Mouse (Mus musculus) kidney, postnatal 10 days (tissue): ENCODE measurements at regions not wholly inside any gene's neighbourhood (a gene's known extent, or its start where the extent isn't known, plus 50 kb on each side); places are given as distances from the start of the nearest gene placed in this dataset.

Experiments
- DNase-seq: peaks from one replicate; pipeline ENCODE4 v3.0.0; 2021; ENCODE audit warnings: mixed read lengths

- no peak for DNase-seq
Observed at GRCm38 (mm10) chr6:94413987-94414360, 86.2 kb upstream of the Slc25a26 start.

DNA sequence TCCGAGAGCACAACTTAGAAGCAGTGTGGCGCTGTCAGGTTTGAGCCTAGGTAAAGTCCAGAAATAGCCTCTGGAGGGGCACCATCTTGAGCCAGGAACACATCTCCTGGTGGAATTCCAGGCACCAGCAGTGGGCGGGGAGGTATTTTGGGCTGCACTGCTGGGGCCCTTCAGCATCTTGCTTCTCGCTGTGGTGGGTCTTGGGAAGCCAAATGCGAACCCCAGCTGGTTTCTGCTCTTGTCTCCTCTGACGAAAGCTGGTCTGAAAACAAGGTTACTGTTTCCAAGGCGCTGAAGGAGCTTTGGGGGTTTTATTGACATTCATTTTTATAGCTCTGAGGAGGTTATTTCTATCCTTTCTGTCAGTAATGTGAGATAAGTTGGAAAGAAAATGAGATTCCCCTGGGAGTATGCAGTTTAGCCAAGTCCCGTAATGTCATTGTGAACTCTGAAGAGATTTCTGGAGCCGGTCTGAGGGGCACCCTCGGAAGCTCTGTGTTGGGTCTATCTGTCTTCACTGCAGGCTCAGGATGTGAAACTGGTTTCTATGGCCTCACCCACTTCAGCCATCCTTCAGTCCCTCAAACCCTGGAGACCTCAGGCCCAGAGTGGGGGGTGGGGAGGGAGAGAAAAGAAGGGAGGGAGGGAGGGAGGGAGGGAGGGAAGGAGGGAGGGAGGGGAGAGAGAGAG is 86.7 kb upstream of the Slc25a26 start:
- no peak for DNase-seq

GRCm38 (mm10) chr6:94412341-94412740 is 87.8 kb upstream of the Slc25a26 start:
- no peak for DNase-seq

GRCm38 (mm10) chr6:94410480-94410879 is 89.7 kb upstream of the Slc25a26 start:
- no peak for DNase-seq

- DNase-seq: no peak
Observed at GRCm38 (mm10) chr6:94408996-94409395, 91.1 kb upstream of the Slc25a26 start.

- no peak for DNase-seq
Observed at GRCm38 (mm10) chr6:94407751-94408150, 92.4 kb upstream of the Slc25a26 start.

DNA sequence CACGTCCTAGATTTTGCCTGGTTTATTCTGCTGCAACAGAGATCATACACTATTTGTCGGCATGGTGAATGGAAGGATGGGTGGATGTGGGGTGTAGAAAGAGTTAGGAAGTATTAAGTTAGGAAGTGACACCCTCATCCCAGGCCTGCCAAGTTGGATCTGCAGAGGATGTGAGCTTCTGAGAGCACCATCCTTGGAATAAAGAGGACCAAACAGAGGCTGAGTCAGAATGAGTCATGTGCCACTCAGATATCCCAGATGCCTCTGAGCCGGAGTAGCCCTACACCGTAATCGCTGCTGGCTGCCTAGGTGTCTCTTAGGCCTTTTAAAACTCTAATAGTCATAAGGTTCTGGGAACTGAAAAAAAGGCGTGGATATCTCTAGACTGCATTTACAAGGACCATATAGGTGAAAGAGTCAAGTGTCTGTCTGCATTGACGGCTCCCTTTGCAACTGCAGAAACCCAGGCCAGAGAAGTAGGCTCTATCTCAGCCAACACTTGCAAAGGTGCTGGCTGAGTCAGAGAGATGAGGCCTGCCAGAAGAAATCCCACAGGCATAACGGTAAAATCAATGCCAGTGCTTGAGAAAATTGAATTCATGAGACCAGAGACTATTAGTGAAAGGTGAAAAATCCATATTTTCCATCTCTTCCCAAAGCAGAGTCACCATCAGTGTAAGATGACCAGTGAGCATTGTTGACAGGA is 94.6 kb upstream of the Slc25a26 start:
- DNase-seq: no peak

- DNase-seq: no peak
Observed at GRCm38 (mm10) chr6:94401617-94402481, 98.3 kb upstream of the Slc25a26 start.

- DNase-seq: peak; percentile 32
Observed at GRCm38 (mm10) chr6:94401061-94401591, 99.0 kb upstream of the Slc25a26 start.

DNA sequence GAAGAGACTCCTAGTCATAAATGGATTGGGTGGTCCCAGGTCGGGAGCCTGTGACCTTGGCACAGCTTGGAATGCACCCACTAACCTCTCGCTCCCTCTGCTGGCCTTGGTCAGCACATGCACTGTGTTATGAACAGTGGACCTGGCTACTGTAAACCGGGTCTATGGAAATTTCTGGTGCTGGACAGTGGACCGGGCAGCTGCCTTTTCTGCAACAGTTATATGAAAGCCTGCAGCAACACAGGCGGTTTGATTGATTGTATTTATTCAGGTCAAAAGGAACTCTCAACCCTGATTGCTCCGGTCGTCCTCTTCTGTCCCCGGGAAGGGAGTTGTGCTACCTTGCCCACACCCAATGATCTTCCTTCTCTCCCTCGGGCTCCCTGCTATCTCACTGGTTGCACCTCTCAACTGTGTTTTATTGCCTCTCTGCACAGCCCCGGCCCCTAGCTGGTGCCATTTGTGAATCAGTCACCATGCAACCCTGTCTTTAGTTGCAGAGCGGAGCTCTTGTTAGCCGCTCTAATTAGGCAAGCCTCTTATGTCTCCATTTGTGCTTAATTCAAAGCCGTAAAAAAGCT is 99.6 kb upstream of the Slc25a26 start:
- DNase-seq: peak; percentile 71

DNA sequence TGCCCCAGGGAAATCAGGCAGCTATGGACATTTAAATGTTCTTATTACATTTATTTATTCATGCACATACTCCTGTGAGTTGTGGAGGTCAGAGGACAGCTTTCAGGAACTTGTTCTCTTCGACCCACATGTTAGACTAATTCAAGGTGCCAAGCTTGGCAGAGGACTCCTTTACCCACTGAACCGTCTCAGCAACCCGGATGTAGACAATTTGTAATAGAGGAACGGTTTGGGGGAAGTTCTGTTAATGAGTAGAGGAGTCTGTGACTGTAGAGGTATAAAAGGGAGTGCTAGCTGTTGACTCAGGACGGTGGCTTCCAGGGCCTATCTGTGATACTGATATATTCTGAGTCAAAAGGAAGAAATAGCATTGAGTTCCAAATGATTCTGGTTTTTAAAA is 107.4 kb upstream of the Magi1 start:
- peak; percentile 65 for DNase-seq

DNA sequence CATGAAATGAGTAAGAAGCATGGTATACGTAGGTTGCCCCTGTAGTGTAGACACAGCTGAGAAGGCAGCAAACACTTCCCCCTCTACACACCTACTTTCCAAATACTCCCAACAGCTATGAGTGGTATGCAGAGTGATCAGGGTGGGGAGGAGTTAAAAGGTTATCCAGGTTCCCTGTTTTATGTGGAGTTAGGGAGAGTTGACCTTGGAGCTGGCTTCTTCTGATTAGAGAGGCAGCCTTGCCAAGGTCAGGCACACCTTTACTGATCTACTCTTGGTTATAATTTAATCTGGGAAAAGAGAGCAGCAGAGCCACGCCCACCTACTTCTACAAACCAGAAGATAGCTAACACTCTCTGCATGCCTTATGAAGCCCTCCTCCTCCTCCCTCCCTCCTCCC is 106.7 kb upstream of the Magi1 start:
- DNase-seq: peak; percentile 59

- DNase-seq: peak; percentile 9
Observed at GRCm38 (mm10) chr6:94389716-94390115, 106.0 kb upstream of the Magi1 start.

- no peak for DNase-seq
Observed at GRCm38 (mm10) chr6:94387648-94388047, 103.9 kb upstream of the Magi1 start.

- DNase-seq: no peak
Observed at GRCm38 (mm10) chr6:94385531-94385930, 101.8 kb upstream of the Magi1 start.

DNA sequence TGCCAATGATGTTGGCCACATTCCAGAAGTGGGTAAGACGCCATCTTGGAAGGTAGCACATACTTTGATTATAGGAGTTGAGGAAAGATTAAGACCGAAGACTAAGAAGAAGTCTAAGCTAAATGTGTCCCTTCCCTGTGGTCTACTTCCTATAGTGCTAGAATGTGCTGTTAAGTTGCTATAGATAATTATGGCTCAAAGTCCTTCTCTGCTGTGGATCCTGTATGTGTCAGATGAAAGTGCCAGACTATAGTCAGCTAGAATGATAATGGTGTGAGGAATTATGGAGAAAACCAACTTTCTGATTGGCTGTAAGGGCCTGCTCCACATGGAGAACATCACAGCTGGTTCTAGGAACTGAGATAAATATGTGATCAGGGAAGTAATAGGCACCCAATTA is 86.3 kb upstream of the Magi1 start:
- no peak for DNase-seq

GRCm38 (mm10) chr6:94363951-94364350 is 80.2 kb upstream of the Magi1 start:
- DNase-seq: peak; percentile 11

- no peak for DNase-seq
Observed at GRCm38 (mm10) chr6:94362626-94363025, 78.9 kb upstream of the Magi1 start.

DNA sequence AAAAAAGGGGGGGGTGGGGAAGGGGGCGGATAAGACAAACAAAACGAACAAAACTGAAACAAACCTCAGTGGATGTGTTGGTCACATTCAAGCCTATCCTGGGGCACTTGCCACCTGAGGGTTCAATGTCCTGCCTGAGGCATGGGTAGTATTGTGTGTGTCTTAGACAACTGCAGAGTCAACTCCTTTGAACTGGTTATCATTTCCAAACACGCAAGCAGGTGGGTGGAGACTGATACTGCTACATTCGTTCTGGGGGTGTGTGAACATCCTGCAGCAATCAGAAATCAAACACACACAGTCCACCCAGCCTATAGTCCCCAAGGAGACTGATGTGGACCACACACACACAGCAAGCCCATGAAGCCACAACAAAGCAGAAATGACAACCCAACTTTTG is 73.9 kb upstream of the Magi1 start:
- no peak for DNase-seq

GRCm38 (mm10) chr6:94354451-94355095 is 70.9 kb upstream of the Magi1 start:
- peak; percentile 27 for DNase-seq

- no peak for DNase-seq
Observed at GRCm38 (mm10) chr6:94344296-94344695, 60.6 kb upstream of the Magi1 start.

GRCm38 (mm10) chr6:94340546-94340945 is 56.8 kb upstream of the Magi1 start:
- DNase-seq: no peak
